Mouse (Mus musculus) heart, postnatal 14 days (tissue): Measurements from ENCODE around the gene Tmem100. TPM values are rescaled to one million over a fixed set of nuclear protein-coding genes. Genes with fewer than 3 reads are reported as not detected.
A peak's percentile ranks its signal among the peaks of the same experiment; 100 is the strongest.

Experiments used
- DNase-seq, 2 experiments: peaks; one replicate each; pipeline ENCODE4 v3.0.0; 2021 to 2022
- intact Hi-C: fragments of 180-260 bp; cut with DNase I; formaldehyde crosslinking; loops from one replicate; pipeline ENCODE4 v1.15.1; 2025
- long read RNA-seq, 2 experiments: library from polyadenylated mRNA; stranded (forward); transcript quantifications; one replicate each; pipeline ENCODE4 v2.0.0; 2021
- total RNA-seq, 2 experiments: library from RNA; stranded (reverse); gene quantifications; 2 replicates each; pipeline ENCODE4 v1.2.3; 2021

The Tmem100 gene
- total RNA-seq: 10 to 100 TPM; 28.2 to 32.1 TPM
- long read RNA-seq, experiment 1, transcript Tmem100-201 (3 exons, 1,767 nt): major isoform, 58 of 78 reads
- long read RNA-seq, experiment 1, partial matches to known transcripts: 13 of 78 reads
- long read RNA-seq, experiment 1, other reads (novel, unspliced or antisense): 7 of 78 reads
- long read RNA-seq, experiment 2, transcript Tmem100-201 (3 exons, 1,767 nt): major isoform, 24 of 38 reads
- long read RNA-seq, experiment 2, partial matches to known transcripts: 13 of 38 reads
- long read RNA-seq, experiment 2, other reads (novel, unspliced or antisense): 1 of 38 reads

- no peak for DNase-seq
- intact Hi-C loops: loop anchor here (5.0 kb wide), 1 partner anchor 38 kb away; no protein-coding TSS in a partner anchor
These were observed at the start of gene Tmem100 for GRCm38 (mm10) chr11:90029841-90030398. Gene Tmem100, plus strand, starts transcription at chr11:90030348.

- DNase-seq: no peak
- intact Hi-C loops: no loop called here
These were observed 47.2 kb upstream of the Tmem100 start for GRCm38 (mm10) chr11:89982918-89983317.

GRCm38 (mm10) chr11:89984436-89984835, 45.7 kb upstream of the Tmem100 start:
- intact Hi-C loops: no loop called here
- DNase-seq: no peak

GRCm38 (mm10) chr11:89985200-89986187, 44.7 kb upstream of the Tmem100 start:
- intact Hi-C loops: loop anchor here (5.0 kb wide), 3 partner anchors 52 to 632 kb away; no protein-coding TSS in a partner anchor

GRCm38 (mm10) chr11:89986516-89986915, 43.6 kb upstream of the Tmem100 start:
- DNase-seq: no peak
- intact Hi-C loops: loop anchor here (5.0 kb wide), 3 partner anchors 51 to 631 kb away; no protein-coding TSS in a partner anchor

More at GRCm38 (mm10) chr11:89985200-89986187, 44.7 kb upstream of the Tmem100 start:
- no peak for DNase-seq

GRCm38 (mm10) chr11:89988936-89989589, 41.1 kb upstream of the Tmem100 start:
- peak; percentile 79 to 86 for DNase-seq
- intact Hi-C loops: loop anchor here (1.0 to 5.0 kb wide), 4 partner anchors 48 to 628 kb away; no protein-coding TSS in a partner anchor

GRCm38 (mm10) chr11:89991661-89992060, 38.5 kb upstream of the Tmem100 start:
- DNase-seq: no peak
- intact Hi-C loops: loop anchor here (5.0 kb wide), 1 partner anchor 36 kb away; no protein-coding TSS in a partner anchor

- intact Hi-C loops: loop anchor here (5.0 kb wide), 1 partner anchor 33 kb away; no protein-coding TSS in a partner anchor
- DNase-seq: no peak
These were observed 35.4 kb upstream of the Tmem100 start for GRCm38 (mm10) chr11:89994706-89995105.

GRCm38 (mm10) chr11:89995596-89995995, 34.6 kb upstream of the Tmem100 start:
- no peak for DNase-seq
- intact Hi-C loops: no loop called here

GRCm38 (mm10) chr11:89996406-89996805, 33.7 kb upstream of the Tmem100 start:
- intact Hi-C loops: no loop called here

GRCm38 (mm10) chr11:89996856-89997255, 33.3 kb upstream of the Tmem100 start:
- intact Hi-C loops: no loop called here
- no peak for DNase-seq

More at GRCm38 (mm10) chr11:89996406-89996805, 33.7 kb upstream of the Tmem100 start:
- DNase-seq: no peak

- no peak for DNase-seq
- intact Hi-C loops: no loop called here
These were observed 31.0 kb upstream of the Tmem100 start for GRCm38 (mm10) chr11:89998996-89999770.

GRCm38 (mm10) chr11:90000666-90001065, 29.5 kb upstream of the Tmem100 start:
- no peak for DNase-seq
- intact Hi-C loops: no loop called here

GRCm38 (mm10) chr11:90001396-90002230, 28.5 kb upstream of the Tmem100 start:
- DNase-seq: no peak
- intact Hi-C loops: no loop called here

- intact Hi-C loops: no loop called here
These were observed 27.7 kb upstream of the Tmem100 start, which contains the start of gene Pctp for GRCm38 (mm10) chr11:90002231-90002986. Gene Pctp, minus strand, starts transcription at chr11:90002894.

GRCm38 (mm10) chr11:90002987-90003348, 27.2 kb upstream of the Tmem100 start:
- intact Hi-C loops: no loop called here
- DNase-seq: no peak

More at GRCm38 (mm10) chr11:90002231-90002986, 27.7 kb upstream of the Tmem100 start, which contains the start of gene Pctp:
- DNase-seq: peak; percentile 77 to 84

- intact Hi-C loops: no loop called here
- no peak for DNase-seq
These were observed 26.8 kb upstream of the Tmem100 start for GRCm38 (mm10) chr11:90003386-90003785.
